Mouse (Mus musculus) hematopoietic stem cell, adult 5-6 weeks (primary cell): Measurements from ENCODE around the gene Lzic. TPM values are rescaled to one million over a fixed set of nuclear protein-coding genes. Genes with fewer than 3 reads are reported as not detected.
A peak's percentile ranks its signal among the peaks of the same experiment; 100 is the strongest.

Source experiments
- ATAC-seq, 2 experiments: fragments of 125-278 bp in 1 of 2; replicated peaks in 1 of 2; 2 replicates each; pipeline ENCODE4 v1.8.0; 2016 to 2017; ENCODE audit warnings: inconsistent platforms in 2 of 2, mild to moderate bottlenecking in 2 of 2, moderate number of reproducible peaks in 2 of 2, low read depth in 1 of 2, moderate TSS enrichment in 1 of 2; ENCODE audit not compliant: low FRiP score in 2 of 2, poor library complexity in 2 of 2, severe bottlenecking in 2 of 2, insufficient read depth in 1 of 2, low TSS enrichment in 1 of 2
- total RNA-seq: library from RNA; stranded (forward); fragments of 172-1452, 232-1000 nt; gene quantifications from 2 replicates; pipeline ENCODE4 v1.2.3, GENCODE M21; 2017

Lzic gene
- total RNA-seq, 1 experiment from 2014 or later, result 72.9 TPM

GRCm38 (mm10) chr4:149462305-149462971, 22.6 kb upstream of the Lzic start:
- ATAC-seq, result peak in 1 of 2 experiments; percentile 36; a peak in 1 of 4 replicates

GRCm38 (mm10) chr4:149463435-149463950, 21.5 kb upstream of the Lzic start:
- no peak for ATAC-seq

GRCm38 (mm10) chr4:149469557-149469956, 15.5 kb upstream of the Lzic start:
- ATAC-seq, result no peak

GRCm38 (mm10) chr4:149475096-149475495, 9.9 kb upstream of the Lzic start:
- ATAC-seq, result no peak

GRCm38 (mm10) chr4:149477078-149477477, 8.0 kb upstream of the Lzic start, which contains the start of gene Tmem274:
TSS of gene Tmem274 (plus strand) at chr4:149477378.
- ATAC-seq, result no peak

GRCm38 (mm10) chr4:149484566-149484965, 463 bp upstream of the Lzic start:
- ATAC-seq, result no peak

GRCm38 (mm10) chr4:149485825-149486206, 787 bp downstream of the Lzic start:
- ATAC-seq, result peak; percentile 22 to 35; a peak in 2 of 4 replicates

- ATAC-seq, result no peak
These were observed 2.7 kb downstream of the Lzic start for GRCm38 (mm10) chr4:149487729-149488128.

- ATAC-seq, result no peak
These were observed 4.6 kb downstream of the Lzic start for GRCm38 (mm10) chr4:149489415-149490240.

GRCm38 (mm10) chr4:149491151-149491550, 6.1 kb downstream of the Lzic start:
- ATAC-seq, result no peak

- ATAC-seq, result 0 out of 4 replicates have a peak, but pooled peaks of 1 of the 2 experiments have one; percentile 17
These were observed 11.6 kb downstream of the Lzic start for GRCm38 (mm10) chr4:149496612-149497011.

GRCm38 (mm10) chr4:149498901-149499300, 13.9 kb downstream of the Lzic start:
- no peak for ATAC-seq

- ATAC-seq, result no peak
These were observed 14.8 kb downstream of the Lzic start for GRCm38 (mm10) chr4:149499790-149500189.

- no peak for ATAC-seq
These were observed 19.3 kb downstream of the Lzic start for GRCm38 (mm10) chr4:149504363-149504762.

GRCm38 (mm10) chr4:149504858-149505257, 19.8 kb downstream of the Lzic start:
- peak in 1 of 2 experiments; percentile 14; a peak in 2 of 4 replicates for ATAC-seq

GRCm38 (mm10) chr4:149505261-149505967, 20.4 kb downstream of the Lzic start:
- ATAC-seq, result no peak

GRCm38 (mm10) chr4:149506904-149507303, 21.9 kb downstream of the Lzic start:
- no peak for ATAC-seq

GRCm38 (mm10) chr4:149511221-149511646, 26.2 kb downstream of the Lzic start:
- ATAC-seq, result no peak
